Mouse (Mus musculus) MEL (cell line): ENCODE measurements around the gene BC029722. TPM values are rescaled to one million over a fixed set of nuclear protein-coding genes. Genes with fewer than 3 reads are reported as not detected.
"Not testable (repeated sequence)": the region's sequence is repeated elsewhere in the genome, so short reads cannot be mapped to it uniquely, and the experiment has no call there.

Source experiments
- DNase-seq: peaks from one replicate; pipeline ENCODE4 v3.0.0; 2011; ENCODE audit warnings: low read depth, low spot score
- H3K27ac ChIP-seq: 2 replicates; pipeline ENCODE4 v1.5.1; 2012; ENCODE audit warnings: low read depth, mild to moderate bottlenecking, control low read depth, low read length, moderate library complexity; ENCODE audit not compliant: control insufficient read depth
- H3K27me3 ChIP-seq, 2 experiments: fragments of 150-350 bp in 1 of 2; sonication (generic) in 1 of 2; 2 replicates each; pipeline ENCODE4 v1.6.1; 2012; ENCODE audit warnings: low read length in 2 of 2, mild to moderate bottlenecking in 2 of 2, improper control_type of control experiment in 1 of 2, moderate library complexity in 1 of 2; ENCODE audit not compliant: insufficient read depth in 2 of 2, control insufficient read depth in 1 of 2
- H3K36me3 ChIP-seq, 2 experiments: 2 replicates each; pipeline ENCODE4 v1.6.1; 2012 to 2014; ENCODE audit warnings: low read length in 2 of 2, improper control_type of control experiment in 1 of 2, inconsistent platforms in 1 of 2, mild to moderate bottlenecking in 1 of 2; ENCODE audit not compliant: insufficient read depth in 2 of 2, control insufficient read depth in 1 of 2
- H3K4me1 ChIP-seq, 2 experiments: fragments of 150-350 bp in 1 of 2; sonication (generic) in 1 of 2; 2 replicates each; pipeline ENCODE4 v1.6.1; 2012; ENCODE audit warnings: low read length in 2 of 2, improper control_type of control experiment in 1 of 2, mild to moderate bottlenecking in 1 of 2; ENCODE audit not compliant: insufficient read depth in 2 of 2, control insufficient read depth in 1 of 2
- H3K4me3 ChIP-seq, 2 experiments: fragments of 150-350 bp in 1 of 2; sonication (generic) in 1 of 2; 2 replicates each; pipeline ENCODE4 v1.5.1; 2012; ENCODE audit warnings: low read depth in 2 of 2, low read length in 2 of 2, mild to moderate bottlenecking in 2 of 2, moderate library complexity in 2 of 2, control low read depth in 1 of 2, improper control_type of control experiment in 1 of 2; ENCODE audit not compliant: control insufficient read depth in 1 of 2, insufficient read depth in 1 of 2
- H3K79me2 ChIP-seq: 2 replicates; pipeline ENCODE4 v1.6.1; 2012; ENCODE audit warnings: mild to moderate bottlenecking, low read length, moderate library complexity; ENCODE audit not compliant: control insufficient read depth, poor library complexity, insufficient read depth
- H3K9ac ChIP-seq: 2 replicates; pipeline ENCODE4 v1.6.1; 2012; ENCODE audit warnings: low read depth, mild to moderate bottlenecking, control low read depth, low read length, moderate library complexity; ENCODE audit not compliant: control insufficient read depth, poor library complexity, severe bottlenecking
- H3K9me3 ChIP-seq: fragments of 150-350 bp; sonication (generic); replicated peaks from 2 replicates; pipeline ENCODE4 v1.6.1; 2012; ENCODE audit warnings: mild to moderate bottlenecking, low read length, improper control_type of control experiment, moderate library complexity; ENCODE audit not compliant: insufficient read depth
- CTCF ChIP-seq, 3 experiments: IDR thresholded peaks in 2 of 3; conservative IDR thresholded peaks in 1 of 3; 2 replicates each; pipeline ENCODE4 v1.5.1; 2011 to 2012; ENCODE audit warnings: low read length in 3 of 3, low read depth in 2 of 3, mild to moderate bottlenecking in 2 of 3, improper control_type of control experiment in 1 of 3, inconsistent platforms in 1 of 3, mixed read lengths in 1 of 3, moderate library complexity in 1 of 3; ENCODE audit not compliant: control insufficient read depth in 1 of 3, insufficient read depth in 1 of 3, poor library complexity in 1 of 3, severe bottlenecking in 1 of 3
- E2F4 ChIP-seq: IDR thresholded peaks from 2 replicates; pipeline ENCODE4 v1.6.1; 2011; ENCODE audit warnings: low read depth, low read length, improper control_type of control experiment, borderline replicate concordance
- ELF1 ChIP-seq: IDR thresholded peaks from 2 replicates; pipeline ENCODE4 v1.6.1; 2014; ENCODE audit warnings: low read depth, mild to moderate bottlenecking, inconsistent platforms, low read length, improper control_type of control experiment, moderate library complexity
- ETS1 ChIP-seq: IDR thresholded peaks from 2 replicates; pipeline ENCODE4 v1.6.1; 2012; ENCODE audit warnings: low read depth, mild to moderate bottlenecking, inconsistent platforms, low read length, improper control_type of control experiment, moderate library complexity
- GATA1 ChIP-seq: IDR thresholded peaks from 2 replicates; pipeline ENCODE4 v1.6.1; 2011; ENCODE audit warnings: low read depth, low read length, improper control_type of control experiment
- KAT2A ChIP-seq: conservative IDR thresholded peaks from 2 replicates; pipeline ENCODE4 v1.6.1; 2012; ENCODE audit warnings: low read depth, low read length, improper control_type of control experiment, inconsistent platforms
- MAZ ChIP-seq: IDR thresholded peaks from 2 replicates; pipeline ENCODE4 v1.6.1; 2012; ENCODE audit warnings: low read depth, mild to moderate bottlenecking, inconsistent platforms, low read length, improper control_type of control experiment
- MEF2A ChIP-seq: IDR thresholded peaks from 2 replicates; pipeline ENCODE4 v1.6.1; 2014; ENCODE audit warnings: low read depth, mild to moderate bottlenecking, inconsistent platforms, low read length, improper control_type of control experiment; ENCODE audit not compliant: poor library complexity, insufficient replicate concordance, severe bottlenecking; ENCODE audit errors: extremely low read depth
- MYC ChIP-seq: IDR thresholded peaks from 2 replicates; pipeline ENCODE4 v1.6.1; 2011; ENCODE audit warnings: low read depth, mild to moderate bottlenecking, low read length, improper control_type of control experiment, moderate library complexity
- RAD21 ChIP-seq: IDR thresholded peaks from 2 replicates; pipeline ENCODE4 v1.6.1; 2011; ENCODE audit warnings: mild to moderate bottlenecking, low read depth, low read length, improper control_type of control experiment
- SIN3A ChIP-seq: IDR thresholded peaks from 2 replicates; pipeline ENCODE4 v1.6.1; 2012; ENCODE audit warnings: low read length, improper control_type of control experiment, inconsistent platforms
- SMC3 ChIP-seq: IDR thresholded peaks from 2 replicates; pipeline ENCODE4 v1.6.1; 2011; ENCODE audit warnings: low read depth, low read length, improper control_type of control experiment
- TAL1 ChIP-seq: IDR thresholded peaks from 2 replicates; pipeline ENCODE4 v1.6.1; 2012; ENCODE audit warnings: mild to moderate bottlenecking, inconsistent platforms, low read length, moderate library complexity, mixed read lengths
- UBTF ChIP-seq: IDR thresholded peaks from 2 replicates; pipeline ENCODE4 v1.6.1; 2012; ENCODE audit warnings: low read depth, mild to moderate bottlenecking, inconsistent platforms, low read length, improper control_type of control experiment, moderate library complexity, borderline replicate concordance; ENCODE audit not compliant: insufficient read depth
- USF2 ChIP-seq, 2 experiments: IDR thresholded peaks; 2 replicates each; pipeline ENCODE4 v1.6.1; 2011 to 2012; ENCODE audit warnings: improper control_type of control experiment in 2 of 2, low read length in 2 of 2, borderline replicate concordance in 1 of 2, inconsistent platforms in 1 of 2, low read depth in 1 of 2, mild to moderate bottlenecking in 1 of 2; ENCODE audit not compliant: insufficient read depth in 1 of 2
- ZKSCAN1 ChIP-seq: IDR thresholded peaks from 2 replicates; pipeline ENCODE4 v1.6.1; 2012; ENCODE audit warnings: low read depth, mild to moderate bottlenecking, inconsistent platforms, low read length, improper control_type of control experiment, moderate library complexity
- ZNF384 ChIP-seq: IDR thresholded peaks from 2 replicates; pipeline ENCODE4 v1.6.1; 2012; ENCODE audit warnings: low read depth, mild to moderate bottlenecking, inconsistent platforms, low read length, improper control_type of control experiment
- polyA plus RNA-seq, 2 experiments: library from polyadenylated mRNA; stranded (reverse) in 1 of 2; unstranded in 1 of 2; fragments of >175 nt in 1 of 2; fragments of >200 nt in 1 of 2; gene quantifications; 2 replicates each; pipeline versions ENCODE4 v1.2.1 to v1.2.4; 2012; ENCODE audit warnings: low replicate concordance in 2 of 2, low read depth in 1 of 2; ENCODE audit not compliant: insufficient read length in 2 of 2, insufficient read depth in 1 of 2, missing spikeins in 1 of 2
- total RNA-seq: library from RNA; depleted of rRNA; stranded (reverse); fragments of 300-350 nt; gene quantifications from 2 replicates; pipeline ENCODE4 v1.2.3, GENCODE M21; 2012

The BC029722 gene
- total and polyA plus RNA-seq, 3 experiments: 5.9 to 19.7 TPM; not detected in 1

GRCm38 (mm10) chr2:155837961-155838360 is 18.7 kb upstream of the BC029722 start:
- Histone ChIP-seq H3K36me3 (no peaks in the 10 kb centered on the region), H3K9me3 (no peaks in the 10 kb centered on the region), H3K4me3 (no peak overlapping the region), H3K79me2 (no peaks in the 10 kb centered on the region), H3K27ac (no peak overlapping the region), H3K27me3 (no peaks in the 10 kb centered on the region), H3K4me1 (no peaks in the 10 kb centered on the region)
- DNase-seq: no peak
- TF ChIP-seq E2F4: no peak
- TF ChIP-seq ELF1: no peak
- TF ChIP-seq ZNF384: no peak
- no peak for TF ChIP-seq UBTF
- TF ChIP-seq ETS1: no peak
- no peak for TF ChIP-seq SIN3A
- TF ChIP-seq, all 39 proteins: peak for 0
- H3K9ac ChIP-seq: no peak overlapping the region

DNA sequence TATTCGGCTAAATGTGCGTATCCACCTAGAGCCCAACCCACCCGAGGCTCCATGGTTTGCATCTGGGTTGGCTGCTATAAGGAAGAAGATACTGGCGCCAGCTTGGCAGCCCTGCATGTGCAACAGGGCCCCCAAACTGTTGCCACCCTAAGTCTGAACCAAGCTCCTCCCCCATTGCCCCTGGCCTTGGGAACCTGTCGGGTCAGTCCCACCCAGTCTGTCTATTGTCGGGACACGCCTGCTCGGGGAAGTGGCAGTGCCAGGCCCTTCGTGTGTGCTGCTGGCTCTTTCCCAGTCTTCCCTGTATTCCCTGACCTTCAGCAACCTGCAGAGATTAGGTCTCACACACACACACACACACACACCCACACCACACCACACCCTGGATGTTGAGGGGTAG is 15.5 kb upstream of the BC029722 start, which contains the start of gene Fam83c:
Fam83c (minus strand) TSS at position 123 of the 400 bp plus-strand sequence.
- Histone ChIP-seq H3K27ac (no peak within 1 kb of the TSS), H3K9me3 (no peaks in the 10 kb centered on the region), H3K79me2 (no peaks in the 10 kb centered on the region), H3K4me1 (no peaks in the 10 kb centered on the region), H3K9ac (no peak within 1 kb of the TSS), H3K36me3 (no peaks in the 10 kb centered on the region), H3K4me3 (no peak within 1 kb of the TSS), H3K27me3 (no peaks in the 10 kb centered on the region)
- DNase-seq: no peak
- TF ChIP-seq MEF2A (no peak), TAL1 (no peak), GATA1 (no peak), RAD21 (no peak), USF2 (IDR thresholded peaks at IDR 0.05; ENCODE audit: borderline replicate concordance in 1 of 2, insufficient read depth in 1 of 2, low read depth in 1 of 2, low read length in 2 of 2) (no peak), E2F4 (no peak), ZKSCAN1 (no peak), KAT2A (no peak), MAZ (no peak), ZNF384 (no peak)

DNA sequence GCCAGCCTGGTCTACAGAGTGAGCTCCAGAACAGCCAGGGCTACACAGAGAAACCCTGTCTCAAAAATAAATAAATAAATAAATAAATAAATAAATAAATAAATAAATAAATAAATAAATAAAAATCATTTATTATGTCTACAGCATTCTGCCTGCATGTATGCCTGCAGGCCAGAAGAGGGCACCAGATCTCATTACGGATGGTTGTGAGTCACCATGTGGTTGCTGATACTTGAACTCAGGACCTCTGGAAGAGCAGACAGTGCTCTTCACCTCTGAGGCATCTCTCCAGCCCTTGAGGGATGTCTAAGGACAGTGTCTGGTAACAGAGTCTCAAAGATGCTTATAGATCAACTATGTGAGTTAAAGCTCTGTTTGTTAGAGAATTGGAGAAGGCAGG is 12.9 kb upstream of the BC029722 start:
- H3K4me1 ChIP-seq, H3K4me3 ChIP-seq, H3K9ac ChIP-seq, H3K36me3 ChIP-seq, H3K27me3 ChIP-seq, H3K79me2 ChIP-seq, H3K27ac ChIP-seq, H3K9me3 ChIP-seq: not testable (repeated sequence)
- 0 out of 2 replicates have a peak, but pooled peaks have one; percentile 52 for TF ChIP-seq MYC
- TF ChIP-seq CTCF (IDR thresholded peaks at IDR 0.05 in 2 of 3, conservative IDR thresholded peaks at IDR 0.05 in 1 of 3; ENCODE audit: control insufficient read depth in 1 of 3, insufficient read depth in 1 of 3, low read depth in 2 of 3, low read length in 3 of 3, poor library complexity in 1 of 3, severe bottlenecking in 1 of 3): peak; percentile 43 to 48 (median 46)
- TF ChIP-seq SMC3: peak; percentile 48
- TF ChIP-seq RAD21: peak; percentile 23
- TF ChIP-seq, all 39 proteins: peak for 4; not testable (repeated sequence) for 35
- peak; percentile 31 for DNase-seq
